Mouse (Mus musculus): Measurements from ENCODE around the gene Rnh1.

GRCm38 (mm10) chr7:141175068-141175467 lies 2.4 kb upstream of the Rnh1 start:
- no peak for TF ChIP-seq CTCF (IDR thresholded peaks at IDR 0.05; ENCODE audit: insufficient read depth, low read length)
- no peak for TF ChIP-seq POLR2A (IDR thresholded peaks at IDR 0.05; ENCODE audit: borderline replicate concordance, extremely low read depth, low read depth, low read length)
